Mouse (Mus musculus): ENCODE data around the gene Gm32717.
"Not testable (repeated sequence)": the region's sequence is repeated elsewhere in the genome, so short reads cannot be mapped to it uniquely, and the experiment has no call there.

The Gm32717 gene

DNA sequence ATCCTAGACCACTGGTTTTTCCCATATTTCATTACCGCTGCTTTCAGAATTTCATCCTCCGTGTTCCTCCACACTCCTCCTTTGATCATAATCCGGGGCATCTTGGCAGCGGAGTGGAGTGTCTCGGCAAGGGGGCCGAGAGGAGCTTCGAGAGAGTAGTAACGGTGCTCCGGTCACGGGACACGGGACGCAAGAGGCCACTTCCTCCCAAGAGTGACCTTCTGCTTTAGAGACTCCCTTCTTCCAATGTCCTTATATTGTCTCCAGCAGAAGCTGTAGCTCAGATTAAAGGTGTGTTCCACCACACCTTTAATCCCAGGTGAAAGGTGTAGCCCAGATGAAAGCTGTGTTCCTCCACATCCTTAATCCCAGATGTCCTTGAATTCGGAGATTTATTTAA, at the start of gene Gm32717:
Gene Gm32717, minus strand, starts transcription at position 101 of the 400 bp plus-strand sequence.
- not testable (repeated sequence) for DNase-seq (ENCODE audit: low read depth, low spot score)

DNA sequence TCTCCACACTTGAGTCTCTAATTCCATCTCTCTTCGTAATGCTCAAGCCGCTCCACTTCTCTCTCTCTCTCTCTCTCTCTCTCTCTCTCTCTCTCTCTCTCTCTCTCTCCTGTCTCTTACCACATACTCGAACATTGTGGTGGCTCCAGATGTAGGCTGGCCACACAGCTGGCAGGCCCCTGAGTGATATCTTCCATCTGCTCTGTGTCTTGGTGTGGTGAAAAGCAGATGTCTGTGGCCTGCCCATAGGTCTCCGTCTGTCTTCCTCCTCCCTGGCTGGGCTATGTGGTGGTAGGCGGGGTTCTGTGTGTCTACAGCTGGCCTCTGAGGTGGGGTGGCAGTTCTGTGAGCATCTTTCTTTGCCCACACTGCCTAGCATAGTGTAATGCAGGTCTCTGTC, 42.4 kb upstream of the Gm32717 start:
- DNase-seq (ENCODE audit: low read depth, low spot score) = not testable (repeated sequence)

DNA sequence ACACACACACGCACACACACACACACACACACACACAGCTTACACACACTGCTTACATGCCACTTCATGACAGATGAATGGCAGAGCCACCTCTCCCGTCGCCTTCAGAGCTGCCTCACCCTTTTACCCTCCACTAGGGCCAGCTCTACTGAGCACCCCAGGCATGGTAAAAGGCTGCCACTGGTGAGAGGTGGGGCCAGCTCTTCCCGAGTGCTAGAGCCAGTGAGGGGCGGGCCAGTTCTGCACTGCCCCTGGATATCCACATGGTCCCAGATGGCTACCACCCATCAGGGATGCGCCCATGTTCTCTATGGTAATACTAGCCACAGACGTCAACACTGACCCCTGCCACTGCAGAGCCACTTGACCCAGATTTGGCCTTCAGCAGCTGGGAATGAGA, 42.0 kb upstream of the Gm32717 start:
- DNase-seq (ENCODE audit: low read depth, low spot score) = not testable (repeated sequence)

DNA sequence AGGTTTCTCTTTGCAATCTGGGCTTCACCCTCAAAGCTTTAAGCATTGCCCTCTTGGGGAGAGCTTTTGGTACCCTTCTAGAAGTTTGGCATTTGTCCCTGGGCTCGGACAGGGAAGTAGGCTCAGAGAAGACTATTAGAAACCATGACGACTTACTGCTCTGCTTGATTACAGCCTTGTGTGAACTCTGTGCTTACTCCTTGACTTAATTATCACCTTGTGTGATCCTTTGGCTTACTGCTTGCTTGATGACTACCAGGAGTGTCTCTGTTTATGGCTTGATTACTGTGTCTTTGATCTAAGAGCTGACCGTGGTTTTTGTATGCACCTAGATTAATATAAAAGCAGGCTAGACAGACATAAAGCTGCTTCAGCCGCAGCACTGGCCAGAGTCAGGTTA, 37.5 kb upstream of the Gm32717 start:
- DNase-seq (ENCODE audit: low read depth, low spot score) = not testable (repeated sequence)

DNA sequence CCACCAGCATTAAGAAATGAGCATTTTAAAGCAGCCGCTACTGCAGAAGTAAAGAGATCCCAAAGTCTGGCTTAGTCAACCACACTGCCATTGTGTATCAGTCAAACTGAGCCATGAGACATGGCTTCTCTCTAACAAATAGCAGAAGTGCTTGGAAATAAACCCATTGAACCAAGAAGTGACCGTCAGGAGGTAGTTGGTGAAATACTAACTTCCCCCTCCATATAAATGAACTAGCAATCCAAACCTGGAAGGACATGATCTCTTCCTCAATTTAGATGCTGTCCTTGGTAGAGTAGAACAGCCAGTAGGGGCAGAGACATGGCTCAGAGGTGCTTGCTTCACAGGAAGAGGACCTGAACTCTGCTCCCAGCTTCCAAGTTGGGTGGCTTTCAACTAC, 30.8 kb upstream of the Gm32717 start:
- not testable (repeated sequence) for DNase-seq (ENCODE audit: low read depth, low spot score)

DNA sequence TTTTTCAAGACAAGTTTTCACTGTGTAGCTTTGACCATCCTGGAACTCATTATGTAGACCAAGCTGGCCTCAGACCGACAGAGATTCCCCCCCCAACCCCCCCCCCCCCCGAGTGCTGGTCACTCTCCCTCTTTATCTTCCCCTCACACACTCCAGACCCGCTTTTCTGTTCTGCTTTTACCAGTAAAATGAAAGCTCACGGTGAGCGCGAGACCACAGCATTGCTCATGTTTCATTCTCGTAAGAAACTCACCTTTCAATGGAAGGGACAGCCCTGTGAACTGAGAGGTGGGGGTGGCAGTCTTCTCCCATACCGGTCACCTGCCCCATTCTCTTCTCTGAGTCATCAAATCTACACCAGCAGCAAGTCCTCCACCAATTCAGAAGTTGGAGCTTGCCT, 28.2 kb upstream of the Gm32717 start:
- not testable (repeated sequence) for DNase-seq (ENCODE audit: low read depth, low spot score)

DNA sequence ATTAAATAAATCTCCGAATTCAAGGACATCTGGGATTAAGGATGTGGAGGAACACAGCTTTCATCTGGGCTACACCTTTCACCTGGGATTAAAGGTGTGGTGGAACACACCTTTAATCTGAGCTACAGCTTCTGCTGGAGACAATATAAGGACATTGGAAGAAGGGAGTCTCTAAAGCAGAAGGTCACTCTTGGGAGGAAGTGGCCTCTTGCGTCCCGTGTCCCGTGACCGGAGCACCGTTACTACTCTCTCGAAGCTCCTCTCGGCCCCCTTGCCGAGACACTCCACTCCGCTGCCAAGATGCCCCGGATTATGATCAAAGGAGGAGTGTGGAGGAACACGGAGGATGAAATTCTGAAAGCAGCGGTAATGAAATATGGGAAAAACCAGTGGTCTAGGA, 17.8 kb upstream of the Gm32717 start, which contains the start of gene Gm32802:
Gene Gm32802, plus strand, starts transcription at position 301 of the 400 bp plus-strand sequence.
- not testable (repeated sequence) for DNase-seq (ENCODE audit: low read depth, low spot score)

DNA sequence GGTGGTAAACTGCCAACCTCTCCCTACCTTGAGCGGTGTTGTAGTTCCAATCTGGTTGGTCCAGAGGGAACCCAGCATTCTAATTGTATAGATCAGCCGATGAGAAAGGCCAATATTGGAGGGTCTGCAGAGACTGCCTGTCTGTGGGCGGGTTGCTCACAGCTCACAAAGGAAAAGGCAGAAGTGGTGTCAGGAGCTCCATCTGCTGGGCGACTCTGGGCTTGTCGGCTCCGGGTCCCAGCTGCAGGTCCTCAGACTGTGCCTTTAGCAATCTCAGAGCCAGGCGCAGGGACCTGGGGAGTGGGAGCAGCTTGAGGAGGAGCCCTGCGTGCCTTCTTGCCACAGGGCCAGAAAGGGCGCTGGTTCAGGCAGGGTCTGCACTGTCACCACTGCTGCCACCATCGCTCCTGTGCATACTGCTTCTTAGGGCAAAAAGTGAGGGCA, 10.3 kb upstream of the Gm32717 start:
- DNase-seq (ENCODE audit: low read depth, low spot score) = peak; percentile 54

DNA sequence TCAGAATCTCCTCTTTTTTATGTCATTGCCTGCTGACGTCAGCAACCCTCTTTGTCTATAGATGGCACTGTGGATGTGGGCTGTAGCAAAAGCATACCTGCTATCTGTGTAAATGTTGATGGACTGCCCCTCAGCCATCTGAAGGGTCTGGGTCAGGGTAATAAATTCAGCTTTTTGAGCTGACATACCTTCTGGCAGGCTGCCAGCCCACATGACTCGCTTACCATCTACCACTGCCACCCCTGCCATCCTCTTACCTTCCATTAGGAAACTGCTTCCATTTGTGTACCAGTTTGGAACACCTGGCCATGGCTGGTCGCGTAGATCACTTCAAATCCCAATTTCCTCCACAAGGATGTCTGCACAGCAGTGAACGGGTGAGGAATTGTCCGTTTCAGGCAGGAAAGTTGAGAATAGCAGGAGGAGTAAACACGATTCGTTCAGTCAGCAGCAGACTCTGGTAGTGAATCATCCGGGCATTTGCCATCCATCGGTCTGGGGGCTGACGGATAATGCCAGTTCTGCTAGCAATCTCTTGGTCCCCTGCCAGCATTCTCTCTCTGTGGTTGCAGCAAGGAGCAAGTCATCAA, 8.5 kb upstream of the Gm32717 start:
- DNase-seq (ENCODE audit: low read depth, low spot score) = not testable (repeated sequence)

DNA sequence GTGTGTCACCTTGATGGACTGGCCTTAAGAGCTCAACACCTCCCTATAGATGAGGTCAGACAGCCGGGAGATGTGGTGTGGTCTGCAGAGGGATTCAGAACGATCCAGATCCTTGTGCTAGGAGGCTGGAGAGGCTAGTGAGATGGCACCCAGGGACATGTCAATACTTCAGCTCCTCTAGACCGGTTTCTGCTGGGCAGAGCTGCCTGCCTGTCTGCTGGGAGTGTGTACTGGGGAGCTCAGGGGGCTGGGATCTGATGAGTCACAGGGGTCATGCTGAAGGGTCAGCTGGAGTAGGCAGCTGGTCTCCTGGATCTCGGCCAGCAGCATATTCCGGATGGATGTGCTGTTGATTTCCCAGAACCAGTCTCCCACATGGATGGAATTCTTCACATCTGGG, 8.0 kb downstream of the Gm32717 start:
- not testable (repeated sequence) for DNase-seq (ENCODE audit: low read depth, low spot score)

DNA sequence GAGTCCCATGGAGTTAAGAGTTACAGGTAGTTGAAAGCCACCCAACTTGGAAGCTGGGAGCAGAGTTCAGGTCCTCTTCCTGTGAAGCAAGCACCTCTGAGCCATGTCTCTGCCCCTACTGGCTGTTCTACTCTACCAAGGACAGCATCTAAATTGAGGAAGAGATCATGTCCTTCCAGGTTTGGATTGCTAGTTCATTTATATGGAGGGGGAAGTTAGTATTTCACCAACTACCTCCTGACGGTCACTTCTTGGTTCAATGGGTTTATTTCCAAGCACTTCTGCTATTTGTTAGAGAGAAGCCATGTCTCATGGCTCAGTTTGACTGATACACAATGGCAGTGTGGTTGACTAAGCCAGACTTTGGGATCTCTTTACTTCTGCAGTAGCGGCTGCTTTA, 13.0 kb downstream of the Gm32717 start:
- not testable (repeated sequence) for DNase-seq (ENCODE audit: low read depth, low spot score)

DNA sequence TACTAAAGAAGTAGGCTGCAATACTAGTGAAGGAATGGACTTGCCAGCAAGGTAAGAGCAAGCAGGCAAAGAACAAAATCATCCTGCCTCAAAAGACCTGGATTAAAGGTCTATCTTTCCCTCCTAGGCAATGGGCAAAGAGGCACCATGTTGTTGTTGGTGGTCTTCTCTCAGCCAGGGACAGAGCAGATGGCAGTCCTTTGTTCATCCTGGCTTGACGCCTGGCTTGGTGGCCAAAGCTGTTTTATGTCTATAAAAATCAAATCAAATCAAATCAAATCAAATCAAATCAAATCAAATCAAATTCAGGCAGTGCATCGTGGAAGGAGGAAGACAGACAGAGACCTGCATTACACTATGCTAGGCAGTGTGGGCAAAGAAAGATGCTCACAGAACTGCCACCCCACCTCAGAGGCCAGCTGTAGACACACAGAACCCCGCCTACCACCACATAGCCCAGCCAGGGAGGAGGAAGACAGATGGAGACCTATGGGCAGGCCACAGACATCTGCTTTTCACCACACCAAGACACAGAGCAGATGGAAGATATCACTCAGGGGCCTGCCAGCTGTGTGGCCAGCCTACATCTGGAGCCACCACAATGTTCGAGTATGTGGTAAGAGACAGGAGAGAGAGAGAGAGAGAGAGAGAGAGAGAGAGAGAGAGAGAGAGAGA, 24.7 kb downstream of the Gm32717 start:
- DNase-seq (ENCODE audit: low read depth, low spot score) = not testable (repeated sequence)

DNA sequence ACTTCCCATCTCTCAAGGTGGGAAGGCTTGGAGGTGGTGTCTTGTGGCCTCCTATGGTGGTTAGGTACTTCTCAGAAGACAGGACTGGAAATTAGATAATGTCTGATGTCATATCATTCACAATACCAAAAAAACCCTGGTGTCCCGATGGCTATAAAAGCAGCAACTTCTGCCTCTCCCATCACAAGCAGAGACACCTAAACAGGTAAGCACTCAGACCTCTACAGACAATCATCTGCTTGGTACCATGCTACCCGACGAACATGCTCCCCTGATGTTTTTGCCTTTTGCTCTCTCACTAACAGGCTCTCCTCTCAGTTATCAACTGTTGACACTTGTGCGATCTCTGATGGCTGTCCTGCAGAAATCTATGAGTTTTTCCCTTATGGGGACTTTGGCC, 35.9 kb downstream of the Gm32717 start, which contains the start of gene Il22:
Gene Il22, plus strand, starts transcription at position 301 of the 400 bp plus-strand sequence.
- DNase-seq (ENCODE audit: low read depth, low spot score) = no peak

DNA sequence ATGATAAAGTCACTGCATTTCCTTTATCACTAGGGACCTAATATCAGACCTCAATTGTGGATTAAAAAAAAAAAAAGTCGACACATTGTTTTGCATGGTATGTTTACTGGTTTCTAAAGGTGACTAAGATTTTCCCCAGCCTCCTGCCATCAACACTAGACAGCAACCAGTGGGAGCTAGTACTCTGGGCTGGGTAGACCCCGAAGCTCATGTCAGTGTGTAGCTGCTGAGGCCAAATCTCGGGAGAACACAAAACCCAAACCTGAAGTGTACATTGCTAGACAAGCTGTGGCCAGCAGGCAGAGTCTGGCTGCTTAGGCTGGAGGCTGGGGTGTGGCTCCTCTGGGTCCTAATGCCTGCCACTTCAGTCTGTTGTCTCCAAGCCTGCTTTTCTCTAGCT, 45.4 kb downstream of the Gm32717 start:
- peak; percentile 23 for DNase-seq (ENCODE audit: low read depth, low spot score)

Data from R1 (cell line).